Mouse (Mus musculus) stomach, postnatal 0 days (tissue): ENCODE measurements around the gene Mcf2l.

Source experiments
- CTCF ChIP-seq: IDR thresholded peaks from 2 replicates; pipeline ENCODE4 v1.5.1; 2016; ENCODE audit warnings: antibody characterized with exemption, low read depth, mild to moderate bottlenecking, moderate library complexity
- EP300 ChIP-seq: optimal IDR thresholded peaks from 2 replicates; pipeline ENCODE3; 2016; ENCODE audit warnings: antibody characterized with exemption

GRCm38 (mm10) chr8:12856038-12856437 lies 17.6 kb upstream of the Mcf2l start:
- no peak for TF ChIP-seq CTCF
- no peak for TF ChIP-seq EP300
